Comparison of ENCODE assay signal across 9 mouse cellular contexts in the genomic region with DNA sequence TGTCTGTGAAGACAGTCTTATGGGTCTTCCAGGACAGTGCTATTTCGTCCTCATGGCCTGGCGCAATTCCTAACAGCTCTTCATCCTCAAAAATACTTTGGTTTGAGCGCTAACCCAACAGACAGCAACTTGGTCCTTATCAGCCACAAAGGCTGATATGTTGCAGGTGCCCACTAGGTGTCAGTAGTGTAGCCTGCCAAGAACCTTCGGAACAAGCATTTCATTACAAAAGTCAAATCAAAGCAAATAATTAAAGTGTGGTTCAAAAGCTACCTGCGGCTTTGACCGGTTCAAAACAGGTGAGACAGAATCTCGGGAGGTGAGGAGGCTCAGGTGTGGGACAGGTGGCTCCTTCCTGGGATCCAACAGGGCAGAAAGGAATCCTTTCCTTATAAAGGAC. TPM values are rescaled to one million over a fixed set of nuclear protein-coding genes. Genes with fewer than 3 reads are reported as not detected.
DNase-seq lines count a peak whose midpoint lies in the region; ATAC-seq lines count a peak whose summit lies in the region.
"Had no signal": no experiment of that assay in that cellular context is flagged by ENCODE, and none has a peak within 500 bp of the region (broad histone marks: within the 10 kb centered on the region; RNA-seq: fewer than 3 reads in every experiment).

TSS of gene Slc9a4 (plus strand) at position 298 of the 400 bp plus-strand sequence.

- no peak for ATAC-seq in CD4-positive, CD25-positive, alpha-beta regulatory T cell, adult 4 months
- ATAC-seq in heart, embryonic 12.5 days (ENCODE audit: insufficient number of reproducible peaks, low FRiP score): no peak

- no peaks in the 10 kb centered on the region for H3K36me3 ChIP-seq in heart, embryonic 12.5 days
- H3K36me3 ChIP-seq: liver, embryonic 15.5 days had no signal

- H3K27me3 ChIP-seq in heart, embryonic 12.5 days (replicated peaks): peaks cover 8% of the 10 kb centered on the region

- H3K9ac ChIP-seq in heart, embryonic 12.5 days: no peak within 1 kb of the TSS
- H3K9ac ChIP-seq: liver, embryonic 15.5 days had no signal

- WGBS in heart, embryonic 12.5 days: 8% methylated on average over 7 of the region's 7 CpGs

- H3K4me2 ChIP-seq in heart, embryonic 12.5 days: peak within 1 kb of the TSS; percentile 39
- H3K4me2 ChIP-seq: liver, embryonic 15.5 days had no signal

- peak; percentile 61 for DNase-seq in CD4-positive, CD25-positive, alpha-beta regulatory T cell, adult 2 months (ENCODE audit: low read depth, low spot score)
- peak; percentile 65 for DNase-seq in 416B (ENCODE audit: low read depth)
- DNase-seq in cerebellum, adult 9-11 months: peak; percentile 4
- peak; percentile 48 to 58 for DNase-seq in kidney, postnatal 25 days
- DNase-seq in lung, postnatal 14 days: peak; percentile 32
- DNase-seq in skeletal muscle tissue, adult 2 months (ENCODE audit: low read depth, low spot score): peak; percentile 35

- H3K27ac ChIP-seq in heart, embryonic 12.5 days (ENCODE audit: poor library complexity, severe bottlenecking): no peak within 1 kb of the TSS
- H3K27ac ChIP-seq: liver, embryonic 15.5 days had no signal

- H3K4me1 ChIP-seq in heart, embryonic 12.5 days (replicated peaks): no peaks in the 10 kb centered on the region
- H3K4me1 ChIP-seq: liver, embryonic 15.5 days had no signal

- H3K9me3 ChIP-seq in heart, embryonic 12.5 days (replicated peaks): no peaks in the 10 kb centered on the region
- H3K9me3 ChIP-seq: liver, embryonic 15.5 days had no signal

- H3K4me3 ChIP-seq in heart, embryonic 12.5 days: no peak within 1 kb of the TSS
- H3K4me3 ChIP-seq: liver, embryonic 15.5 days had no signal

RNA-seq across cellular contexts. Expression of gene Slc9a4, which starts in this region (rescaled TPM):
- not detected for polyA plus RNA-seq in CD4-positive, CD25-positive, alpha-beta regulatory T cell, adult 4 months (2017; shearing (Covaris generic))
- not detected in 2 replicates for polyA plus RNA-seq in heart, embryonic 12.5 days (2016; fragmentation: Nextera tagmentation; extraction: Ambion mirVana)
- polyA plus RNA-seq: liver, embryonic 15.5 days had no signal

Comparison
In these comparisons a context has a peak if more than half of its experiments do, and no peak if none do; other contexts are left out.
1. DNase-seq: peak in every context shown above with its lines; median percentile 65 in 416B; 61 in CD4-positive, CD25-positive, alpha-beta regulatory T cell, adult 2 months; 53 in kidney, postnatal 25 days; 35 in skeletal muscle tissue, adult 2 months; 32 in lung, postnatal 14 days; 4 in cerebellum, adult 9-11 months.